Mouse (Mus musculus) lung, adult 2 months (tissue): Measurements from ENCODE around the gene Hcfc1r1.

Source experiments
- CTCF ChIP-seq: fragments of 200-500 bp; IDR thresholded peaks from 2 replicates; pipeline ENCODE4 v1.5.1; 2011; ENCODE audit warnings: mild to moderate bottlenecking, low read length, control low read depth; ENCODE audit not compliant: insufficient read depth
- POLR2A ChIP-seq: fragments of 200-500 bp; IDR thresholded peaks from 2 replicates; pipeline ENCODE4 v1.6.1; 2011; ENCODE audit warnings: low read depth, mild to moderate bottlenecking, control low read depth, low read length, borderline replicate concordance; ENCODE audit errors: extremely low read depth

DNA sequence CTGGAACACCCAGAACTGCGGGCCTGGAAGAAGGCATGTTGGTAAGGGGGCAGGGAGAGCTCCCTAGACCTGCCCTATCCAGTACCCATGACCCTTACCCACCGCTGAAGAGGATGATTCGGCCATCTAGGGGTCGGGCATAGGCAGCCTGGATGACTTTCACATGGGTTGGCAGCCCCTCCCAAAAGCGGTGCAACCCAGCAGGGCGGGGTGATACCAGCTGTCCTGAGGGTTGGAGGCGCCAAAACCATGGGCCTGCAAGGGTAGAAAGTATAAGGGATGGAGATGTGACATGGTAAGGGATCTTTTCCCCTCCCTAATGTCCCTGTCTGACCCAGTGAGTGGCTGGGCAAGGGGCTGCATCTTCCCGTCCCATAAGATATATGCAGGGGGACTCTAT is 42.2 kb upstream of the Hcfc1r1 start:
- no peak for TF ChIP-seq POLR2A
- no peak for TF ChIP-seq CTCF
